Mouse (Mus musculus): ENCODE measurements around the gene Map3k20.
A peak's percentile ranks its signal among the peaks of the same experiment; 100 is the strongest.

Gene Map3k20

DNA sequence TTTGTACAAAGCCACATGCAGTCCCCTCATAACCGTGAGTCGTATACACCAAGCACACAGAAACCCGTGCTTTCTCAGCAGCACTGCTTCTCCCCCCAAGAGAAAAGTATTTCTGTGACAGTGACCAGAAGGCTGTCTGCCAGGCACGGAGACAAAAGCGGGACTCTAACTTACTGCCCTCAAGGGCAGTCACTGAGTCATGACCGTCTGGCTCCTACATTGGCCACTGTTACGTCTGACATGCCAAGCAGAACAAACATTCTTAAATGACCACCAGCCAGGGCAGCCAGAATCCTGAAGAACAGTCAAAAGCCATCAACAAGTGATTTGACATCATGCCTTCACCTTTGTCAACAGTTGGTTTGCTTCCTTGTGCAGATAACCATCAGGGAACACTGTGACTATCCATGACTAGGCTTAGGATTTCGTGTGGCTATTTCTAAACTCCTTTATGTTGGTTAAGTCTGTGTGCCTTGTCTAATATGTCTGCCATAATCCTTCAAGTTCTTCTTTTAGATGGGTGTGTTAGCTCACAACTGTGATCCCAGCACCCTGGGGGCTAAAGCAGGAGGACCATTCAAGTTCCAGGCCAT, 153.6 kb downstream of the Map3k20 start:
- no peak for DNase-seq

DNA sequence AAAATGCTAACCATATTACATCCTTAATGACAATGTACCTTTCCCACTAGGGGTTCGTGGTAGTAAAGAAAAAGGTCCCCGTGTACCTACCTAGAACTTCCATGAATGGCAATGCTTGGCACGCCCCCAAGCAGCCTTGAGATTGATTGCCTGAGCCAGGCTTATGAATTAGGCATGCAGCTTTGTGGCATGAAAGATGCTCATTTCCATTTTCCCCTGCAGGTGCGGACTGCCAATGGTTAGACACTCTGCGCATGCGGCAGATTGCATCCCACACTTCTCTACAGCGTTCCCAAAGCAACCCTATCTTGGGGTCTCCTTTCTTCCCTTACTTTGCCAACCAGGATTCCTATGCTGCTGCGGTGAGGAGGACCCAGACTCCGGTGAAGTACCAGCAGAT, 155.6 kb downstream of the Map3k20 start:
- DNase-seq: peak; percentile 17 to 31

DNA sequence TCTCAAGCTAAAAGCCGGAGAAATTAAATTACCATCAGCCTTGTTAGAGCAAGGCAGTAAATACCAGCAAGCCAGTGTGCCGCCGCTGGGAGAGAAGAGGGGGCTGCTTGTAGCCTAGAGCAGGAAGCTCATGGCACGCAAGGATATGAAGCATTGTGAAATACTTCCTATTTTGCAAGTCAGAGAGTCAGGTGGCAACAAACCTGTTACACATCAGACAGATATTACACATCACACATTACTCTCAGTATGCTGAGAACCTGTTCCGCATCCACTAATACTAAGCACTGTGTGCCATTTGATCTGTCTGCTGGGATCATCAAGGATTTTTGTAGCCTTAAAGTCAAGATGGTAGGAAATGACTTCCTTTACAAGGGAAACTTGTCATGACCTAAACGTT, 157.4 kb downstream of the Map3k20 start:
- DNase-seq: no peak

DNA sequence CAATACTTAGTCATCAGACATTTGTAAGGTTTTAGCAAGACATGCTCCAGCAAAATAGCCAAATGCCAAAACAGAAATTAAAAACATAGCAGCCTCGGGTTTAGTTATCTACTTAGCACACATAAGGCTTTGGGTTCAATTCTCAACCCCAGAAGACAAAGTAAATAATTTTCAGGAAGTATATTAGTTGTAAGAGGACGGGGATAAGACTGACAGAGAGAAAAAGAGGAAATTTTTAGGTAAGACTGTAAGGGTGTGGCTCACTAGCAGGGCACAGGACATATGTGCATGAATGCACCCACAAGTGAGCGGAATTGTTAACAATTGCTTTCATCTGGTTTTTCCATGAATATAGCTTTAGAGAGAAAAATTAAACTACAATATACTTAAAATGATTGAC, 158.5 kb downstream of the Map3k20 start:
- no peak for DNase-seq

DNA sequence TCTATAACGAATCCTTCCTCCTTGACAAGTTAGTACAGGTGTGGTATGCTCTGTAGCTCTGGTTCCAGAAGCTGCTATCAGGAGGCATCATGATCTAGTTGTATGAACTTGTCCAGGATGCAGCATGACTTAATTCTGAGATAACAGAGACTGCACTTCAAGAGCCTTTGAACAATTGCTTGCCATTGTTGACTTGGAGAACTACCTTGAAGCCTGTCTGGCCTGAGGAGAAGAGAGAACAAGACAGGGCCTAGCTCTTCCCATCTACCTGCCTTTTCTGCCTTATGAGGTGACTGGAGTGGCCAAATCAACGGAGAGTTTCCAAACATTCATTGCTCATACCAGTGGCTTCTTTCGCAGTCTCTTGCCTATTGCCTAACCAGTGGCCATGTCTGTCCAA, 160.7 kb downstream of the Map3k20 start:
- DNase-seq: no peak

DNA sequence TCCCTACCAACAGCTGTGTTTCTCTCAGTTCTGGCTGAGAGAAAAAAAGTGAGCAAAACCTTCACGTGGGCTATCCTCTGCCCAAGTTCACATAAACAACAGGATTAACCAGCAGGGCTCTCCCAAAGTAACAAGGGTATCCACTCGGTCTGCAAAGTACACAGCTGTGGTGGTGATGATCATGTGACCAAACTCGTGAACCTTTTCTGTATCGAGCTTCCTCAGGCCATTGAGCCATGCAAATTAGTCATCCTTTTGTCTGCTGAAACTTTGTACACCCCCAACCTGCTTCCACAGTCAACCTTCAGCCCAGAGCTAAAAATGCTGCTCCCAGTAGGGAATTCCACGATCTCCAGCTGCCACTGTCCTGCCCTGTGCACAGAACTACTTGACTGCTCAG, 161.2 kb downstream of the Map3k20 start:
- no peak for DNase-seq

DNA sequence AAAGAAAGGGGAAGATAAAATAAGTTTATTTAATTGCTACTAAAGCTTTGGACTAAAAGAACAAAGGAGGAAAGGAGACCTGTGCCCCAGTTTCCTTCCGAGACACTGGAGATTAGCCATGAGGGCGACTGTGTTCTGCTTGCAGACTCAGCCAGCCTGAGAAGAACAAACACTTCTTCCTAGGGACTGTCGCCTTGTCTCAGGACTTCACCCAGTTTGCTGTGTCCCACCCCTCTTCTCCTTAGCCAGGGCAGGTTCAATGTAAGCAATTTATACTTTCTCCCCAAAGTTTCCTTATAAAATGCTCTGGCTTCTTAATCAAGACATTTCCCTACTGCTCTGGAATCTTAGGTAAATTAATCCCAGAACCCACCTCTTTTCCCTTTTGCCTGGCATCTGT, 168.1 kb downstream of the Map3k20 start:
- DNase-seq: no peak

DNA sequence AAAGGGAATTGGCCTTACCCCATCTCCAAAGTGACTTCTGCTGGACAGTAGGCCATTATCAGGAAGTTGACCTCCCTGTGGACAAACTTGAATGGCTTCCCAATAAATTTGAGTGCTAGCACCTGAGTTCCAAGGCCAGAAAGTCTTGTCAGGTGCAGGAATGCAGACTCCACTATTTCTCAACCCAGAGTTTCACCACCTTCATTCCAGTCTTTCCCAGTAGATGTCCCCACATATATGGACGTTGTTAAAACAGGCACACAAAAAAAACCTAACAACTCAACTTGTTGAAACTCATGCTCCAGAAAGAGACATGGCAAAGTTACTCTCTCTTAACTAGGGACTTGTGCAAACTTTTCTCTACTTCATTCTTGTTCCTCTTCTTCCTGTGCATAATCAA, 170.8 kb downstream of the Map3k20 start:
- DNase-seq: no peak

DNA sequence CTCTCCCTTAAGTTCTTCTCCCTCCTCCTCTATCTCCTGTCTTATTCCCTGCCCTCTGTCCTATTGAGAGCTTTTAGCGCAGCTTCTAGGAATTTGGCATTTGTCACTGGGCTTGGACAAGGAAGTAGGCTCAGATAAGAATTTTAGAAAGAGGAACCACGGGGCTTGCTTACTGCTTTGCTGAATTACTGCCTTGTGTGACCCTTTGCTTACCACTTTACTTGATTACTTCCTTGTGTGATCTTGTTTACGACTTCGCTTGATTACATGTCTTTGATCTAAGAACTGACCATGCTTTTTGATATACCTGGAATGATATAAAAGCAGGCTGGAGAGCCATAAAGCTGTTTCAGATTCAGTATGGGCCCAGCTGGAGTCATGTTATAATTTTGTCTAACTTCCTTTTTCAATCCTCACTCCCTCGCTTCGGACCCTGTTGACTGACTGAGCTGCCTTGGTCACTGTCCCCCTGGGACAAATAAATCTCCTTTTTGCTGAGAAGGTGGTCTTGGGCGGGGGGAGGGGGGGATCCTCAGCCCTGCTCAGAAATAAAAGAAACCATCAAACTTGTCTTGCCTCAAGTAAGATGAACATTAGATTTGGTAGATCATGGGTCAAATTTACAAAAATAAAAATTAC, 179.1 kb downstream of the Map3k20 start:
- no peak for DNase-seq

DNA sequence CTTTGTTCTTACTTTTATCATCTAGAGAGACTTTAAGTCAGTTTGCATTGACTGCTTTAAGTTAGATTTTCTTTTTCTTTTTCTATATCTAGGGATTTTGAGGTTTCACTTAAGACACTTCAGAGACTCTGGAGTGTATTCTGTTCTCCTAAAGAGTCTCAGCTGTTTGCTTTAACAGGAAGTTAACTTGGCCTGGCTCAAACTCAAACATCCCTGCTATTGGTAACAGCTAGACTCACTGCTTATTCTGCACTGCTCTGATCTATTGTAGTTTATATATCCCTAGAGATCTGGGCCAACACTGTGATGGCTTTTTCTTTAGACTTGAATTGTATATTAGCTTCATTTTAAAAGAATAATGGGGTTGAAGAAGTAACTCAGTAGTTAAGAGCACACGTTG, 182.2 kb downstream of the Map3k20 start:
- DNase-seq: no peak

DNA sequence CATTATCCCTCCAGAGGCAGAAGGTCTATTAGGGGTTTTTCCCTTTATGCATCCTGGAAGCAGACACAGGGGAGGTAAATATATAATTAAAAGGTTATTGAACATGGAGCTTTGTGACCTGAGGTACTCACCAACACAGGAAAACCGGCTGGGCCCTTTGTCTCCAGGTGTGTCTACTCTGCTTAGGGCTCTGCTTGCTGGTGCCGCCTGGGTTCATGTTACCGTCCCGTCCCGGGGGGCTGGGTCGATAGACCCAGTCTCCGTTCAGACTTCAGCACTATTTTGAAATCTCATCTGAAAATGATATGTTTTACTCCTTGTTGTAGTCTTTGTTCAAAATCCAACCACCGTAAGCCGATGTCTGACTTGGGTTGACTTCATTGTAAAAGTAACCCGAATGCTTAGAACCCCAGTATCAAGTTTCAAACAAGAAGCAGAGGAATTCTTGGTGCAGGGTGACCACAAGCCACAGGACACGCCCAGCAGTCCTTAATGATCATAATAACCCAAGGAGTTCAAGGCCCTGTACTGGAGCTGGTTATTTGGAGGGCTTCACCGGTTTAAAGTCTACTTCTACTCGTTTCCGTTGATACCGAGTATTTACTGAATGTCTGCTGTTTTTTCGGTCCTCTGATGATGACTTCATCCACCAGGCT, 186.1 kb downstream of the Map3k20 start:
- DNase-seq: no peak

DNA sequence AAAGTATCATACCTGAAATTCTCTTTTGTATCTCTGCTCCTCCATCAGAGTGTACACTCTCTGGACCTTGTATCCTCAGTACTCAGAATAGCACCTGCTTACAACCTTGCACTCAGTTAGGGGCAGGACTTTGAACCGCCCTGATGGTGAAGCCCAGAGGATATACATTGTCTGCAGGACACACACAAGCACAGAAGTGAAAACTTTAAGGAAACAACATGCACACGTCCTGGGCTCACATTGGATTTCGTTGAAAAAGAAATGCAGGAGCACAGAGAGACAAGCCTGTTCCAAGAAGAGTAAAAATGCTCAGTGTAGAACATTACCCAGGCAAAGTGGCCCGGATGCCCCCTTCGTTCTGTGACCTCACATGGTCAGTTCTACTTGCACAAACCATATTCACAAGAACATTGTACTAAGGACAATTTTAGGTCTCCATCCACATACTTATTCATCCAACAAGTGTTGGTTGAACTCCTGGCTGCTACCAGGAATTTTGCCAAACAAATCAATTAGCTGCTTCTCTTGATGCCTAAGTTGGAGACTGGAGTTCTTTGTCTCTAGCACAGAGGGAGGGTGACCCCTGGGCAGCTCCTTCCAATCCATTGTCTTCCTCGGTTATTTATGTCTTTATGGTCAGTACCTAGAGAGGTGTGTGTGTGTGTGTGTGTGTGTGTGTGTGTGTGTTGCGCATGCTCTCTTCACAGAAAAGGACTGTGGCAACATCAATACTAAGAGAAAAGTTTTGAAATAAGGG, 189.3 kb downstream of the Map3k20 start:
- DNase-seq: peak in 1 of 2 experiments; percentile 5

DNA sequence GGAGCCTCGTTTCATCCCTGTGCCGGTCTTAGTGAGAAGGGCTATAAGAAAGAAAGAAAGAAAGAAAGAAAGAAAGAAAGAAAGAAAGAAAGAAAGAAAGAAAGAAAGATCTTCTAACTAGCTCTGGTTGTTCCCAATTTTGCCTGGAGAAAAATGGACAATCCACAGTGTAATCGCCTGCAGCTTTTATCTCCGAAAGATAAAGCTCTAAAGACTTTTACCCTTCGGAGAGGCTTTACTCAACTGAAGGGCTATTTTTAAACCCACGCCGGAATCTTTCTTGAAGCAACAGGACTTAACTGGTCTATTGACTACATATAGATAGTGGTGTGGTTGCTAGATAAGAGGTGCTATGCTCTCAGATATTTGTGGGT, 190.0 kb downstream of the Map3k20 start:
- no peak for DNase-seq

DNA sequence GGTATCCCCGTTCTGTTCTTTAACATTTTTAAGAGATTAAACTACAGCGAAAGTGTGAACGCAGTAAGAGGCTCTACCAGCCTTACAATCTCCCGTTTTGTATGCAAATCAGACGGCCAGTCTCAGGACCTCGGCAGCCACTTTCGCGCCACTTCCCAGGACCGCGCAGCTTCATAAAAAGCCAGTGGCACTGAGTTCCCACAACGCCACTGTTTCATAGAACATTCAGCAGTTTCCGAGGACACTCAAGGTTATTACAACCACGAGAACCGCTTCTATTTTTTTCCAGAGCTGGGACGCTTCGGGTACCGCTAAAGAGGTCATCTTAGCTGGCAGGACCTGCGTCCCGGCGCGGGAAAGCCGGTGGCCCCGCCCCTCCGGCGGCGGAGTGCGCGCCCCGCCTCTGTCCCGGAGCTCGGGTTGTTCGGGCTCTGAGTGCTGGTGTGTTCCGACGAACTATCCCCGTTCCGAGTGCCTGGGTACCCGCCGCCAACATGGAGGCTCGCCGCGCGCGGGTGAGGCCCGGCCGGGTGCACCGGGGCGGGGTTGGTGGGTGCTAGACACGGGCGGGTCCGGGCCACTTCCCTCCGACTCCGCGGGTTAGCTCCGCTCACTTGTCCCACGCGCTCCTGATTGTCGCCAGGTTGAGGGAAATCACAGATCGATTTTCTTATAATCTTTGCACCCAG, 190.5 kb downstream of the Map3k20 start, which contains the start of gene Cdca7:
Gene Cdca7 (plus strand): TSS at position 363 of the 689 bp plus-strand sequence.
- DNase-seq: peak; percentile 70 to 77

DNA sequence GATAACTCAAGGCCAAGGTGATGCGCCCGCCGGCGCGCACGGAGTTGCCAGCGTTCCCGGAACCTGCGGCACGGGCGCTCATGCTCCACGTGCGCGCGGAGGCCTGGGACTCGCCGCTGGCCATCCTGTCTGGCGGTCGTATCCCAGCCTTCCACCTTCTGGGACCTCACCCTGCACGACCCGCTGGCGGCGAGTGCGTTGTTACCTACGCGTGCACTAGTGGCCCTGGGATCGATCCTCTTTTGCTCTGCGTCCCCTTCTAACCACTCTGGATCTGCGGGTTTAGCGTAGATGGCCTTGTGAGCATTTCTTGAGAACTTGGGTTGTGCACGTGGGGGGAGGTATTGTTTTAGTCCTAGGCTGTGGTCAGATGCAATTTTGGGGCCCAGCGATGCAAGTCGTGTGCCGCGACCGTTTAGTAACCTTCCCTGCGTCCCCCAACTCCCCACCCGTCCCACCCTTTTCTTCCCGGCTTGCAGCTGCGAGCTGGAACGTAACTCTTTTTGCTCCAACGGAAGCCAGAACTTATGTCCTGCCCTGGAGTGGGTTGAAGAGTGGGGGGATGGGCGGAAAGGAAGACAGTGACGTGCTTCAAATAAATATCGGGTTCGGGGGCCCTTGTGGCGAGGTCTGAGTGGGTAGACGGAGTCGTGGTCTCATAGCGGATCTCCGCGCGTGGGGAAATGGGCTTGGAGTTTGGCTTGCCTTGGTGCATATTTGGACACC, 191.2 kb downstream of the Map3k20 start:
- DNase-seq: peak; percentile 49 to 55

DNA sequence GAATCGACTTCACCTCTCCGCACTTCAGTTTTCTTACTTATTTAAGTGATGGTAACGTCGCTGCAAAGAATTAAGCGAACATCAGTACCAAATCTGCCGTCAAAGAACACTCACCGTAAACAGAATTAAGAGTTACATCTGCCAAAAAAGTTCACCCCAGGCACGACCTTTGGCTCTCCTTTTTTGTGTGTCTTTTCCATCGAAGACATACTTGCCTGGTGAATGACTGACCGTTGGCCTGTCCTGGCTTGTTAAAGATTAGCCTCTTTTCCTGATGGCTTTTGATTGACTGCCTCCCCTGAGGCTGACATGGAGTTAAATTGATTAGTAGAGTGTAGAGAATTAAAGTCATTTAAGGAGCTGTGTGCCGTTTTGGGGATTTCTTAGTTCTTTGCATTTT, 191.8 kb downstream of the Map3k20 start:
- DNase-seq: no peak

DNA sequence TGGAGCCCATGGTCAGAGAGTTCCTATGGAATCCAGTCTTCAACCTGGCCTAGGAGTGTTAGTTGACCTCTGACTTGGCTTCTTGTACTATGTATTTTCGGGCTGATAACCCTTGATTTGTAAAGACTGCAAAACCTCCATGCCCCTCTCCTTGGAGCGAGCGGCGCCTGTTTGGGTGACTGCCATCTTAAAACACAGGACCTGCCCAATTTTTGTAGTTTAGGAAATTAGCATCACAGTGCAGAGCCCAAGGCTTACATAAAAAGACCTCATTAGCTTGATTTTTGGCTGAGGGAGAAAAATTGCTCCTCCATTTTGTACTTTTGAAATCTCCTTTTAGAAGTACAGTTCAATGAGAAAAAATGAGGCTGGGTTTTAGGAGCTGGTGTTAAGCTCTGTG, 192.7 kb downstream of the Map3k20 start:
- DNase-seq: no peak

DNA sequence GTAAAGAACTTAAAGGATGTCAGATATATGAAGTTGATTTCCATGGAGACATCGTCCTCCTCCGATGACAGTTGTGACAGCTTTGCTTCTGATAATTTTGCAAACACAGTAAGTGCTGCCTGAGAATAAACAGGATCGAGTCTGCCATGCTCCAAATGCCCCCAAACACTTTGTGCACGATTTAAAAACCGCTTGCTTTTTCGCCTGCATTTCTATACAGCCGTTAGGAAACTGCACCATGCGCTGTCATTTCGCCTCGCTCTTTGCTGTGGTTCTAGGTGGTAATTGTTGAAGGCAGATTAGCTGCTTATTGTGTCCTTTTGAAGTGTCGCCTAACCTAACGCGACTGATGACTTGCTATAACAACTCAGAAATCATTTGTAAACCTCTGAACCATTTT, 193.5 kb downstream of the Map3k20 start:
- DNase-seq: no peak

DNA sequence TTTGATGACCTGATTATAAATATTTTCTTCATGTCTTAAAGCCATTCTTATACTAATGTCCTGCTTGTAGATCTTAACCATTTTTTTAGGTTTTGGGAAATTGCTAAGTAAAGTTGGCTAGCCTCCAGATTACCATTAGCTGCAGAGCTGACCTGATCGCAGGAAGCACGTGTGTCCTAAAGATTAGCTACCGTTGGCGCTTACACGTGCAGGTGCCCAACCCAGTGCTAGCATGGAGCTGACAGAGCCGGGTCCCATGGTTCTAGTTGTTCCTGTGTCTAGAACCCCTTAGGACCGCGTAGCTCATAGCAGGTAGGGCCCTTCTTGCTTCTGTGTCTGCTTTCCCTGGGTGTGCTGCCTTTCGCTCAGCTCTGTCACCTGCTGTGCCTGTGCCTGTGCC, 194.4 kb downstream of the Map3k20 start:
- DNase-seq: no peak

DNA sequence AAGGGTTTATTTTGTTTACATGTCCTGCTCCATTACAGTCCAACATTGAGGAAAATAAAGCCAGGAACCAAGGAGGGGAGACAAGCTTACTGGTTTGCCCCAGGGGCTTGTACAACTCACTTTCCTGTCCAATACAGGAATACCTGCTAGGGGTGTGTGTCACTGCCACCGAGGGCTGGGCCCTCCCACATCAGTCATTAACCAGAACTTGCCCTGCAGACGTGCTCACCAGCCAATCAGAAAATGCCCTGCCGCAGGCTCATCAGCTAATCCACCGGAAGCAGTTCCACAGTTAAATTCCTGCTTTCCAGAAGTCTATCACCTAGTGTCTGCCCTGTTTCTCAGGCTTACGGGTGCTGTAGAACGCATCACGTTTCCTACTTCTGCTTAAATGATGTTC, 206.2 kb downstream of the Map3k20 start:
- no peak for DNase-seq

All from cerebellum, postnatal 10 days (tissue).